Mouse (Mus musculus): ENCODE measurements around the gene Npy1r.

The Npy1r gene

GRCm38 (mm10) chr8:66696970-66697843, at the start of gene Npy1r:
TSS of gene Npy1r (plus strand) at chr8:66697192.
- peak; percentile 66 to 70 for DNase-seq

GRCm38 (mm10) chr8:66681261-66681660, 15.7 kb upstream of the Npy1r start:
- DNase-seq: no peak

GRCm38 (mm10) chr8:66687511-66688329, 9.3 kb upstream of the Npy1r start, which contains the start of gene Npy5r:
TSS of gene Npy5r (minus strand) at chr8:66688128.
- DNase-seq: peak; percentile 46 to 52

GRCm38 (mm10) chr8:66688395-66688794, 8.6 kb upstream of the Npy1r start:
- DNase-seq: no peak

- no peak for DNase-seq
Observed at GRCm38 (mm10) chr8:66688799-66689198, 8.2 kb upstream of the Npy1r start.

- DNase-seq: no peak
Observed at GRCm38 (mm10) chr8:66690402-66690801, 6.6 kb upstream of the Npy1r start.

GRCm38 (mm10) chr8:66698011-66698410, 1.0 kb downstream of the Npy1r start:
- no peak for DNase-seq

GRCm38 (mm10) chr8:66698782-66699181, 1.8 kb downstream of the Npy1r start:
- DNase-seq: no peak

GRCm38 (mm10) chr8:66714324-66714975, 17.5 kb downstream of the Npy1r start:
- DNase-seq: no peak

- DNase-seq: no peak
Observed at GRCm38 (mm10) chr8:66722835-66723234, 25.8 kb downstream of the Npy1r start.

GRCm38 (mm10) chr8:66729446-66729845, 32.5 kb downstream of the Npy1r start:
- DNase-seq: no peak

GRCm38 (mm10) chr8:66731957-66732356, 35.0 kb downstream of the Npy1r start:
- DNase-seq: no peak

- no peak for DNase-seq
Observed at GRCm38 (mm10) chr8:66742359-66742758, 45.4 kb downstream of the Npy1r start.

- no peak for DNase-seq
Observed at GRCm38 (mm10) chr8:66745612-66746011, 48.6 kb downstream of the Npy1r start.

GRCm38 (mm10) chr8:66751621-66752020, 54.6 kb downstream of the Npy1r start:
- no peak for DNase-seq

GRCm38 (mm10) chr8:66756161-66756560, 59.2 kb downstream of the Npy1r start:
- no peak for DNase-seq
